Mouse (Mus musculus): ENCODE data around the gene Borcs6.

The Borcs6 gene

DNA sequence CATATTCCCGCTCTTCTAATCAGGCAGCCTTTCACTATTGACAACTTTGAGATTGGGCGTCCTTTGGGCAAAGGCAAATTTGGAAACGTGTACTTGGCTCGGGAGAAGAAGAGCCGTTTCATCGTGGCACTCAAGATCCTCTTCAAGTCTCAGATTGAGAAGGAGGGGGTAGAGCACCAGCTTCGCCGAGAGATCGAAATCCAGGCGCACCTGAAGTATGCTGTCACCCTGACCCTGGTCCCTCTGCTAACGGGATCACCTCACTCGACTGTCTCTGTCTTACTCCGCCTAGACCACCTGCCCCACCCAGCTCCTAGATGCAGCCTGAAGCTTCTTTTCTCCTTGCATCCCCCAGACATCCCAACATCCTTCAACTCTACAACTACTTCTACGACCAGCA lies 11.4 kb upstream of the Borcs6 start:
- DNase-seq (ENCODE audit: low read depth): no peak

- DNase-seq (ENCODE audit: low read depth): no peak
These were observed 8.8 kb upstream of the Borcs6 start for GRCm38 (mm10) chr11:69050748-69051147.

- DNase-seq (ENCODE audit: low read depth): no peak
These were observed 7.7 kb upstream of the Borcs6 start for GRCm38 (mm10) chr11:69051771-69052170.

DNA sequence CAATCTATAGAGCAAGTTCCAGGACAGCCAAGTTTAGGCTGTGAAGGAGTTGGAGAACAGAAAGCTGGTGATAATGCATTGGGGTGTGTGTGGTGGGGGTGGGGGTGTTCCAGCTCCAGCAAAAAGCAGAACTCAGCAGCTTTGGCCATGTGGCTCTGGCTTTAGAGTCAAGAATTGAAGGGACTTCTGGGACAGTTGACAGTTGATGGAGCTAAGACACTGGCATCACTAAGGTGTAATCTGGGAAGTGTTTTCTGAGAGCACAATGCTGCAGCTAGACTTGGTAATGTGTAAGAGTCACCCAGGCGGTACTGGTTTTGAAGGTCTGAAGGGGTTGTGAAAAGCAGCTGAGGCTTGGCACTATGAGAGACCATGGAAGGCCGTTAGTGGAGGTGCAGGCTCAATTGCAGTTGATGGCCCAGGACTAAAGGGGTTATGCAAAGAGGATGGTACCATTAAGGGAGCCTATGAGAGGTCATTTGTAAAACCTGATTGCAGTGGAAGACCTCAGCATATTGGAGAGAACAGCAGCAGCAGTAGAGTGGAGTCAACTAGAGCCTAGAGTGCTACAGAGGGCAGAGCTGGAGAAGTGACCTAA lies 6.6 kb upstream of the Borcs6 start:
- DNase-seq (ENCODE audit: low read depth): no peak

- peak; percentile 52 for DNase-seq (ENCODE audit: low read depth)
These were observed 5.7 kb upstream of the Borcs6 start for GRCm38 (mm10) chr11:69053848-69054247.

GRCm38 (mm10) chr11:69058265-69058664 lies 1.3 kb upstream of the Borcs6 start:
- peak; percentile 59 for DNase-seq (ENCODE audit: low read depth)

DNA sequence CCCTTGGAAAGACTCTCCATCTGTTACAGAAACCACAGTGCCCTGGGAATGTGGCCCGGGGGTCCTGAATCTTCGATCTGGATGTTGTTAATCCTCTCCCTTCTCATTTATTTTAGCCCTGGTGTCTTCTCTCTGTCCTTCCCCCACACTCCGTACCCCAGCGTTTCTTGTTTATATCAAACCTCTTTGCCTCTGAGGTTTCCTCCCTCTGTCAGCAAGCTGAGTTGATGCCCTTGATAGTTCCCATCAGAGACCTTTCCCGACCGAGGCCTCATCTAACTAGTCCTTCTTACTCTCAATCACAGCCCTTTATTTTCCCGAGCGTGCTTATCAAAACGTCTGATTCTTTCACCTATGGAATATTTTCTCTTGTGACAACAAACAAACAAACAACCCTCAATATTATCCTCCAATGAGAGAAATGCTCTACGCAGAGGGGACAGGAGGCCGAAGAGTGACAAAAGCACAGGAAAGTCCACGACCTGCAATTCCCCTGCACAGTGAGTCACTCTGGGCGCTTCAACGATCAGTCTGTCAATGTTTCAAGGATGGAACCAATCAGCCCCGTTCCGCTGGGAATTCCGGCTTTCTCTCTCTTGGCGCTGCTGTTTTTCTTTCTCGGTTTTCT lies 674 bp upstream of the Borcs6 start:
- no peak for DNase-seq (ENCODE audit: low read depth)

- DNase-seq (ENCODE audit: low read depth): no peak
These were observed 476 bp downstream of the Borcs6 start for GRCm38 (mm10) chr11:69059975-69060411.

GRCm38 (mm10) chr11:69060448-69061254 lies 1.1 kb downstream of the Borcs6 start:
- DNase-seq (ENCODE audit: low read depth): peak; percentile 44

- DNase-seq (ENCODE audit: low read depth): no peak
These were observed 1.9 kb downstream of the Borcs6 start for GRCm38 (mm10) chr11:69061255-69061912.

- peak; percentile 86 for DNase-seq (ENCODE audit: low read depth)
These were observed 2.8 kb downstream of the Borcs6 start for GRCm38 (mm10) chr11:69062194-69062760.

DNA sequence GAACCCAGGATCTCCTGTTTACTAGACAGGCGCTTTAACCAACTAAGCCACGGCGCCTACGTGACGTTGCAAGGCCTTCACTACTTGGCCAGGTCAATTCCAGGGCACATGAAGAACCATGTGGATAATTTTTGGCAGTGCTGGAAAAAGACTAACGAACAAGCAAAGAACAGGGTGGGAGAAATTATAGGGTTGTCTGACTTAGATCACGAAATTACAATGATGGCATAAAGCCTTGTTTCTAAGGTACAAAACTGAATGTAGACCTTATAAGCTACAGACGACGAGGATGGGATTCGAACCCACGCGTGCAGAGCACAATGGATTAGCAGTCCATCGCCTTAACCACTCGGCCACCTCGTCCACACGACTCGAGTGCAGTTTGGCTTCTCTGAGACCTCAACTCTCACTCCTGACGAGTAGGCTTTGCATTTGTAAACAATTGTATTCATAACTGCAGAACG lies 3.3 kb downstream of the Borcs6 start:
- DNase-seq (ENCODE audit: low read depth): peak; percentile 98

DNA sequence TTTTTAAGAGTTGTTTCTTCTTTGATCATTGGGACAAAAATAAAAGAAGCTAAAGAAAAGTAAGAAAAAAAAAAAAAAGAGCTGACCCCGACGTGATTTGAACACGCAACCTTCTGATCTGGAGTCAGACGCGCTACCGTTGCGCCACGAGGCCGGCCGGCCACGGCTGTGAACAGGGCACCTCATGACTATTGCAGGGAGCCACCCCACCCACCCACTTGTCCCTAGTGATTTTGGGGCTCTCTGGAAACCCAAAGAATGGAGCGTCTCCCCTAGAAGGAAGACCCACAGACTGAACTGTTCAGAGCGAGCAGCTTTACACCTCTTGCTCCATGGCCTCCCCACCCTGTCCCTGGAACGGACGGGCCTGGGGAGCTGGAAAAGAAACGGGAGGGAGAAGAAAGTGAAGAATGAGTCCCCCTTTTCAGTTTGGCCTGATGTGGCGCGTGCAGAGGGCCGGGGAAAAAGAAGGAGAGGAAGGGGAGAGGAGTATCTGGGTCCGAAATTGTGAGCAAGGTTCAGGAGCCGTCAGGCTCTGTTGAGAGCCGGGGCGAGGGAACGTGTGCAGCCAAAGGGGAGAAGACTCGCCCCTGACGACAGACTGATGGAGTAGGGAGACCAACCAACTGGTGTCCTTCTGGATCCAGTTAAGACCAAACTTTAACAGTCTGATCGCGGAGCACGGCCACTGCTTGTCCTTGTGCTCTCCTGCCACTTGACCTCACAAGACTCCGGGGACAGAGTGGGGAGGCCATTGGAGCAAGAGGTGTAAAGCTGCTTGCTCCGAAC lies 4.1 kb downstream of the Borcs6 start:
- peak; percentile 86 for DNase-seq (ENCODE audit: low read depth)

- peak; percentile 40 for DNase-seq (ENCODE audit: low read depth)
These were observed 5.0 kb downstream of the Borcs6 start for GRCm38 (mm10) chr11:69064259-69065133.

DNA sequence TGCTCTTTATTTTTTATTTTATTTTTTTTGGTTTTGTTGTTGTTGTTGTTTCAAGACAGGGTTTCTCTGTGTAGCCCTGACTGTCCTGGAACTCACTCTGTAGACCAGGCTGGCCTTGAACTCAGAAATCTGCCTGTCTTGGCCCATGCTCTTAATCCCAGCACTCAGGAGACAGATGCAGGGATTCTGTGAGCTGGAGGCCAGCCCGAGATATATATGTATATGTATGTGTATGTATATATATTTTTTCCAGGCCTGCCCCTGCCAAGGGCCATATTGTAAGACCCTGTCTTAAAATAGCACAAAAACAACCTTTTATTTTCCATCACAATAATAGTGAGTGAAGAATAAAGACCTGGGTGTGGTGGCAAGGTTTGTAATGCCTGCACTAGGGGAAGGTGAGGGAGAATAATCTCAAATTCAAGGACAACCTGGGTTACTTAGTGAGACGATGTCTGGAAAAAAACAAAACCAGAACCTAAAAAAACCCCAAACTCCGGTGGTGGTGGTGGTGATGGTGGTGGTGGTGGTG lies 5.9 kb downstream of the Borcs6 start:
- peak; percentile 52 for DNase-seq (ENCODE audit: low read depth)

DNA sequence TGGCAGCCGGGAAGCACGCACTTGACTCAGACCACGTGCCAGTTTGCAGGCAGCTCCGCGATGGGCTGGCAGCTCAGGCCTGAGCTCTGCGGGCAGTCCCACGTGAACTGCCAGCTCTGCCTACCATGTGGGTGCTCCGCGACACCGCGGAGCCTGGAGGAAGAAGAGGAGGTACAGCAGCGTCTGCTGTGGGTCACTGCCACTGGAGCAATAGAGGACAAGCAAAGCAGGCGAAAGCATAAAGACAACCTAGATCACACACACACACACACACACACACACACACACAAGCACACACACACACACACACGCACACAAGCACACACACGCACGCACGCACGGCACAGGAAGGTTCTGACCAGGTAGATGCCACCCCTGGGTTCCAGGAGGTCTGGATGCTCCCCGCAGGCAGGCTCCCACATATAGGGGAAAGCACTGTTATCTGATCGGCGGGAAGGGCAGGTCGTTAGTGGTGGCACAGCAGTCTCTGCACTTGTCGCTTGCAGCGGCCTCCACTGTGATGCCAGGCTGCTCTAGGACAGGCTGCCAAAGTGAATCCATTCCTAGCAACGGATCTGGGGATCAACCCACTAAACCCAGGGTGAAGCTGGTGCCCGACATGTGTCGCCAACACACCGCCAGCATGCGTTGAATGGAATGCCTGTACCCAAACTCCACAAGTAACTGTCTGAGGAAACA lies 6.8 kb downstream of the Borcs6 start:
- DNase-seq (ENCODE audit: low read depth): peak; percentile 88

DNA sequence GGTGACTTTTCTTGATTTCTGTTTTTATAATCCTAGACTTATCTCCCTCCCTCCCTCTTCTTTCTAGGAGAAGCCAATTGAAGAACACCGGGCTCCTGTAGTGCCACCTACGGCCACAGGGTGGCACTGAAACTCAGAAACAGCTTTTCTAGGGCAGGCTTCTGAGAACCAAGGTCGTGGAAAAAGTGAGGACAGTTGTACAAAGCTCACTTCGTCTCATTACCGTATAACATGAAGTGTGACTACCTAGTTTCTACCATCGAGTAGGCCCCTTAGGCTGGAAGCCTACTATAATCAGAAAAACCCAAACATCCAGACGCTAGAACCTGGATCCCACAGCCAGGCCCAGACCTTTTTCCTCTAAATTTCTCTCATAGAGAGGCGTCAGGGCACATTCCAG lies 7.4 kb downstream of the Borcs6 start:
- peak; percentile 93 for DNase-seq (ENCODE audit: low read depth)

GRCm38 (mm10) chr11:69067601-69068000 lies 8.1 kb downstream of the Borcs6 start:
- DNase-seq (ENCODE audit: low read depth): no peak

DNA sequence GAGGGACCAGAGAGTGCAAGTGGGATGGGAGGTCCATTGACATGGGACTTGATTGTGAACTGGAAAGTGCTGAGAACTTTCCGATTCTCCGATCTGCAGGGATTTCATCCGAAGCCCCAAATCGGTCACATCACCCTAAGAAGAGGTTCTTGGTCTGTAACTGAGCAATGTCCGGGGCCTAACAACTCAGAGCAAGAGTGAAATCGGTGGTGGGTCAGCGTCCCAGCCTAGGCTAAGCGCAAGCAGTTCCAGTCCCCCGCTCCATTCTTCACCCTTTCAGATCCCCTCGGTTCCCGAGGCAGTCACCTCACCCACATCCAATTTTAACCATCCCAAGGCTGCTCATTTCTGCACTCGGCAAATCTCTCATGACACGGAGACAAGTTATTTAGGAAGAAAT lies 10.6 kb downstream of the Borcs6 start:
- DNase-seq (ENCODE audit: low read depth): no peak
